Mouse (Mus musculus) spleen, embryonic (tissue): Measurements from ENCODE around the gene Zbtb4.

Experiments
- CTCF ChIA-PET: fragments of 350-600 bp; sonication (Branson Sonifier 250); formaldehyde crosslinking; loops from one replicate; lab custom pipeline; 2022; lab: Charles Lee

Zbtb4 gene

GRCm38 (mm10) chr11:69765221-69766125, at the start of gene Zbtb4:
Zbtb4 (plus strand) TSS chr11:69765912.
- CTCF ChIA-PET, result no interaction called here

GRCm38 (mm10) chr11:69715929-69716328, 49.8 kb upstream of the Zbtb4 start:
- CTCF ChIA-PET, result interaction anchor here (0.6 kb wide), 1 partner anchor 161 kb away, joined by 3 read pairs; no protein-coding TSS in a partner anchor

DNA sequence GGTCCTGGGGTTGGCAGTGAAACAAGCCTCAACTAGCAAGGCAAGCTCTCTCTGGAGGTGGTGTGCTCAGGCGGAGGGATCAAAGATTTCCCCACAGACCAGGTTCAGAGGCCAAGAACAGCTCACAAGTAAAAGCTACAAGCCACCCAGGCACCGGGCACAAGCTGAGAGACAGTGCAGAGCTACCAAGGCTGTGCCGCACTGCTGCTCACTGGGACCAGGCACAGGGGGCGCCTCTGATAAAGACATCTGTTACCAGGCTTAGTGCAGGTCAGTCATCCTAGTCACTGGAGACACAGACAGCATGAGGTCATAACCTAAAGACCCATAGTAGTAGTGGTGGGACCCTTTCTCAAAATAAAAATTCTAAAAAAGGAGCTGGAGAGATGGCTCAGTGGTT, 48.8 kb upstream of the Zbtb4 start:
- CTCF ChIA-PET, result no interaction called here

DNA sequence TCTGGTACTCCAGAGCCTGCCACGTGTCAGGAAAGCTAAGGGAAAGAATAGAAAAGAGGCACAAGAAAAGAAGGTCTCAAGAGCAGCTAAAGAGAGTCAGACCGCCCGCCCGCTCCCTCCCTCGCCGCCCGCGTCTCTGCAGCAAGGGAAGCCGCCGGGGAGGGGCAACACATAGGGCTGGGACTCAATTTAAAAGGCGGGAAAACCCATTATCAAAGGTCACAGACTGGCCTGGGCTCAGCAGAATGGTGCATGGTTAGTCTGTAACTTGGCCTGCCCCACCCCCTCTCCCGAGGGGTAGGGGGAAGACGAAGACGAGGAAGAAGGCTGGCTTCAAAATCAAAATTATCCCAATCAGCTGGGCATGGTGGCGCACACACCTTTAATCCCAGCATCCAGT, 47.1 kb upstream of the Zbtb4 start:
- CTCF ChIA-PET, result no interaction called here

- CTCF ChIA-PET, result interaction anchor here (0.7 kb wide), 1 partner anchor 68 kb away, joined by 4 read pairs; no protein-coding TSS in a partner anchor
Measured at GRCm38 (mm10) chr11:69719423-69719822, 46.3 kb upstream of the Zbtb4 start.

GRCm38 (mm10) chr11:69720852-69721251, 44.9 kb upstream of the Zbtb4 start:
- CTCF ChIA-PET, result interaction anchor here (0.6 kb wide), 1 partner anchor 155 kb away, joined by 9 read pairs; no protein-coding TSS in a partner anchor

- CTCF ChIA-PET, result no interaction called here
Measured at GRCm38 (mm10) chr11:69723074-69723473, 42.6 kb upstream of the Zbtb4 start.

- CTCF ChIA-PET, result no interaction called here
Measured at GRCm38 (mm10) chr11:69725951-69726350, 39.8 kb upstream of the Zbtb4 start.

DNA sequence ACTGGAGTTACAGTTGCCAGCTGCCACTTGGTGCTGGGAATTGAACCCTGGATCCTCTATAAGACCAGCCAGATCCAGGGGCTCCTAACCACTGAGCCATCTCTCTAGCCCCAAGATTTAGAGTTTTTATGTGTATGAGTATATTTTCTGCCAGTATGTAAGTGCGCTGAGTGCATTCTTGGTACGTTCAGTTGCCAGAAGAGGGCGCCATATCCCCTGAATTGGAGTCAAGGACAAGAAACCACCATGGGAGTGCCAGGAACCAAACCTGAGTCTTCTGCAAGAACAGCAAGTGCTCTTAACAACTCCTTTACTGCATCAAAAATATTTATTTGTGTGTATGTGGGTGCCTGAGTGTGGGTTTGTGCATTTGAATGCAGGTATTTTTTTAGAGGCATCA, 36.6 kb upstream of the Zbtb4 start:
- CTCF ChIA-PET, result interaction anchor here (0.6 to 0.8 kb wide), 4 partner anchors 27 to 461 kb away, joined by 3 read pairs; no protein-coding TSS in a partner anchor

DNA sequence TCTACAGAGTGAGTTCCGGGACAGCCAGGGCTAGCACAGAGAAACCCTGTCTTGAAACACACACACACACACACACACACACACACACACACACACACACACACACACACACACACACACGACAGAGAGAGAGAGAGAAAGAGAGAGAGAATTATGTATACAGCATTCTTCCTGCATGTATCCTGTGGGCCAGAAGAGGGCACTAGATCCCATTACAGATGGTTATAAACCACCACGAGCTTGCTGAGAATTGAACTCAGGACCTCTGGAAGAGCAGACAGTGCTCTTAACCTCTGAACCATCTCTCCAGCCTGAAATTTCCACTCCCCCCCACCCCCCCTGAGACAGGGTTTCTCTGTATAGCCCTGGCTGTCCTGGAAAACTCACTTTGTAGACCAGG, 34.3 kb upstream of the Zbtb4 start:
- CTCF ChIA-PET, result interaction anchor here (0.6 to 0.9 kb wide), 4 partner anchors 8 to 204 kb away, joined by 3 to 7 read pairs (median 4); partner anchors contain the start of gene Ybx2

DNA sequence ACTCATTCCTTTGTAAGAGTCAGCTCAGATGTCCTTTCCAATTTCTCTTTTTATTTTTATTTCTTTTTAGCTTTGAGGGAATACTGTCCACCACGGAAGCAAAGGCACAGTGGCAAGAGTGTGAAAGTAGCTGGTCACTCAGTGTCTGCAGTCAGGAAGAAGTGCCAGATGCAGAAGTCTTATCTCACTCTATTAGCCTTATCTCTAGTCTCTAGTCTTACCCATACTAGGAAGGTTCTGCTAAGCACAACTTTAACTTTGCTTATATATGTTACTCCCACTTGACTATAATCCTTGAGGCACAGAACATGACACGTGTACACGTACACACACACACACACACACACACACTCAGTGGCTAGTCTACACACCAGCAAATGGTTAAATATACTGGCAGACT, 14.1 kb upstream of the Zbtb4 start:
- CTCF ChIA-PET, result interaction anchor here (0.6 kb wide), 1 partner anchor 80 kb away, joined by 3 read pairs; the partner anchor contains the start of gene Eif4a1

GRCm38 (mm10) chr11:69752686-69753085, 13.0 kb upstream of the Zbtb4 start:
- CTCF ChIA-PET, result no interaction called here

- CTCF ChIA-PET, result interaction anchor here (0.6 kb wide), 1 partner anchor 45 kb away, joined by 18 read pairs; no protein-coding TSS in a partner anchor
Measured at GRCm38 (mm10) chr11:69754233-69754632, 11.5 kb upstream of the Zbtb4 start.

GRCm38 (mm10) chr11:69754701-69755100, 11.0 kb upstream of the Zbtb4 start:
- CTCF ChIA-PET, result interaction anchor here (0.6 kb wide), 1 partner anchor 45 kb away, joined by 18 read pairs; no protein-coding TSS in a partner anchor

DNA sequence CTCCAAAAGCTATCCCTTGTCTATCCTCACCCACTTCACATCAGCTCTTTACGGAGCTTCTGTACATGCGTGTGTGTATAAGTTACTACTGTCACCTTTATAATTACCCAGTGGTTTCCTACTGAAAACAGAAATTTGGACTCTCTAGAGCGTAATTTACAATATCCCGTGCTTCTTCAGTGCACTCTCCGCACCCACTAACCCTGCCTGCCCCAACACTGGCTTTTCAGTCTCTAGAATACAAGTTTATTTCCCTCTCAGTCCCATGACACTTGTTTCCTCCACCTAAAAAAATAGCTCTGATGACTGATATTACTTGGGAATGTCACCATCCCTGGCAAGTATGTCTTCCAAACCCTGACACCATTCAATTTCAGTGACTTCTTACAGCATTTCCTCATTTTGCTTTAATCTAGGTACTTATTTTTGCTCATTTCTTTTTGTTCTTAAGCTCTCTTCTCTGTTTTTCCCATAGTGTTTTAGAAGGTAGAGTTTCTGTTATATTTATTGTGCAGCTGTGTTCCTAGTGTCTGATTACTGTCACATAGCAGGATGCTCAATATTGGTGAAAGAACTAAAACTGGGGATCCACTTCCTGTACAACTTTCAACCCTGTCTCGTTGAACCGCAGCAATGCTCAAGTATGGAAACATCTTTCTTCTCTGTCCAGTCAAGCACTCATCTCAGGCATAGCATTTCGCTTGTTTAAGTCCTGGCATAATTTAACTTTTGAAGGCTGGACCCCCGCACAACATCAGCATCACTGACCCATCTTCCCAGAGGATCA, 8.2 kb upstream of the Zbtb4 start:
- CTCF ChIA-PET, result no interaction called here

DNA sequence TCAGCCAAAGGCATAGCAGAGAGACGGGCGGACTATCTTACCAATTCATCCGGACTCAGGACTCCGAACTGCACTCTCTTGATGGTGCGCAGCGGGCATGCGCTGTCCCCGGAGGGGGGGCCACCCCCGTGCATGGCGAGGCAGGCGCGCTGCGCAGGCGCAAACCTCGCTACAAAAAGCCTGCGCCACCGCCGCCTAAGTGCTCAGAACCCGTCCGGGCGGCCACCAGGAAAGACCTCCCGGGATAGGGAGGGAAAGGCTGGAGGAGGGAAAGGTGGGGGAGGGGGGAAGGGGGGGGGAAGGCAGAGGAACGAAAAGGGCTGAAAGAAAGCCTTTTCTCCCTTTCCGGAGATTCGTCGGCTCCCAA, 7.6 kb upstream of the Zbtb4 start:
- CTCF ChIA-PET, result no interaction called here

DNA sequence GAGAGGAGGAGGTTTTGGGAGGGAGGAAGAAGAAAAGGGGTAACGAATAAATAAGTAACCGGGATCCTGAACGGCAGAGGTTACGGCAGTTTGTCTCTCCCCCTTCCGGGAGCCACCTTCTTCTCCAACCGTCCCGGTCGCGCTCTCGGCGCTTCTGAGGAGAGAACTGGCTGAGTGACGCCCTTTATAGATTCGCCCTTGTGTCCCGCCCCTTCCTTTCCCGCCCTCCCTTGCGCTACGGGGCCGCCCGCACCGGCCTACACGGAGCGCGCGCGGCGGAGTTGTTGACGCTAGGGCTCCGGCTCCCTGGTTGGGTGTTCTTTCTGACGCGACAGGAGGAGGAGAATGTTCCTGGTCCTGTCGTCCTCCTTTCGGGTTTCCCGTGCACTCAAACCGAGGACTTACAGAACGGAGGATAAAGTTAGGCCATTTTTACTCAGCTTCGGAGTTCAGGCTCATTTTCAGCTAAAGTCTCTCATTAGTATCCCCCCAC, 7.2 kb upstream of the Zbtb4 start, which contains the start of gene Polr2a:
TSS of gene Polr2a (minus strand) at position 160 of the 493 bp plus-strand sequence.
- CTCF ChIA-PET, result no interaction called here

DNA sequence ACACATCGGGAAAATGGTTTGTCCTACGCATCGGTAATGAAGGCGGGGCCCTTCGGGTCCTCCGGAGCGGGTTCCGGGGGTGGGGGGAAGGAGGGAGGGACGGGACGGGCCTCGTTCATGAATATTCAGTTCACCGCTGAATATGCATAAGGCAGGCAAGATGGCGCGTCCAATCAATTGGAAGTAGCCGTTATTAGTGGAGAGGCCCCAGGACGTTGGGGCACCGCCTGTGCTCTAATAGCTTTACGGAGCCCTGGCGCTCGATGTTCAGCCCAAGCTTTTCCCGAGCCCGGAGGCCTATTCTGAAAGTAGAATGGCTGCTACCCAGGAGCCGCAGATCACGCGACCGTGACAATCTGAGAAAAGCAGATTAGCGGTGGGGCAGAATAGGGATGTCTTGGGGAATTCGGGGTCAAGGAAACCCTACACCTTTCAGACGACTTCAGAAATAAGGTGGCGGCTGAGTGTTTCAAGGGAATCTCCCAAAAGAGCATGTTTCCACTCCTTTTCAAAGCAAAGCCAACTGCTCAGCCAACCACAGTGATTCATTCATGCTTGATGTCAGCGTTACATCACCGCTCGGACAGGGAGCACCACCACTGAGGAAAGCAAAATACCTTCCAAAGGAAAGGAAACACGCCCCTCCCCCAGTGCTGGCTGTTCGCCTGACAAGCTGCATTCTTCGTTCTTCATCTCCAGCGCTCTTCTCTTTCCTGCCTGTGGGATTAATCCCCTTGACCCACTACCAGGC, 6.6 kb upstream of the Zbtb4 start:
- CTCF ChIA-PET, result no interaction called here

DNA sequence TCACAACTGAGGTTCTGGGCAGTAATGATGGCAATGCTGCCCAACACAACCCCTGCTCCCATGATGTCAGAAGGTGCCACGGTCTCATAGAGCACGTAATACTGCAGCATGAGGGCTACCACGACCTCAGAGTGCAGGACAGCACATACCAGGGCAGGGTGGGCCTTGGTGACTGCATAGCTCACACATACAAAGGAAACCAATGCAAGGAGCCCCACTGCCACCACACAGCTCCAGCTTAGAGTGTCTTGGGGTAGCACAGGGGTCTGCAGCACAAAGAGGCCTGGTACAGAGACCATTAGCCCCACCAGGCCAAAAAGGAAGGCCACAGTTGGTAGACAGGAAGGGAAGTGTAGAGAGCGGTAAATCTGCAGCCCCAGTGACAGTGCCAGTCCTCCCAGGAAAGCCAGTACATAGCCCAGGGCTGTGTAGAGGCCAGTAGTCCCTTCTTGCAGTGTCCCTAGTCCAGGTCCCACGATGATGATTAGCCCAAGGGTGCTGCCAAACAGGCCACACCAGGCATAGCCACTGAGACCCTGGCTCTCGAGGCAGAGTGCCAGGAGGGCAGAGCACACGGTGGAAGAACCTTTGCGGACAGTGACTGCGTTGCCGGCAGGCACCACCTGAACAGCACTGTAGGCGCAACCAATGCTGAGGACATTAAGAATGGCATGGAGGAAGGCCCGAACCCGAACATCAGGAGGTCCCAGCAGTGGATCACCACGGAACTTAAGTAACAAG, 5.4 kb upstream of the Zbtb4 start:
- CTCF ChIA-PET, result interaction anchor here (0.6 to 0.7 kb wide), 2 partner anchors 46 to 104 kb away, joined by 10 to 18 read pairs; no protein-coding TSS in a partner anchor

- CTCF ChIA-PET, result interaction anchor here (0.6 kb wide), 1 partner anchor 103 kb away, joined by 18 read pairs; no protein-coding TSS in a partner anchor
Measured at GRCm38 (mm10) chr11:69760901-69761200, 4.9 kb upstream of the Zbtb4 start.
